Mouse (Mus musculus) testis, adult 2 months (tissue): ENCODE measurements around the gene Fam129a. TPM values are rescaled to one million over a fixed set of nuclear protein-coding genes. Genes with fewer than 3 reads are reported as not detected.

Source experiments
- H3K27ac ChIP-seq: fragments of 200-500 bp; 2 replicates; pipeline ENCODE4 v1.5.1; 2012; ENCODE audit warnings: low read depth, low read length; ENCODE audit not compliant: control insufficient read depth, insufficient read depth
- H3K27me3 ChIP-seq: fragments of 200-500 bp; 2 replicates; pipeline ENCODE4 v1.6.1; 2012; ENCODE audit warnings: mild to moderate bottlenecking, low read length, moderate library complexity; ENCODE audit not compliant: control insufficient read depth, insufficient read depth
- H3K36me3 ChIP-seq: fragments of 200-500 bp; 2 replicates; pipeline ENCODE4 v1.6.1; 2012; ENCODE audit warnings: mild to moderate bottlenecking, low read length; ENCODE audit not compliant: control insufficient read depth, insufficient read depth
- H3K4me1 ChIP-seq: fragments of 200-500 bp; 2 replicates; pipeline ENCODE4 v1.6.1; 2012; ENCODE audit warnings: low read length; ENCODE audit not compliant: control insufficient read depth, insufficient read depth
- H3K4me3 ChIP-seq: fragments of 200-500 bp; 2 replicates; pipeline ENCODE4 v1.5.1; 2012; ENCODE audit warnings: low read depth, mild to moderate bottlenecking, low read length, moderate library complexity, mixed read lengths; ENCODE audit not compliant: control insufficient read depth
- CTCF ChIP-seq: fragments of 200-500 bp; IDR thresholded peaks from 2 replicates; pipeline ENCODE4 v1.5.1; 2012; ENCODE audit warnings: low read depth, mild to moderate bottlenecking, inconsistent platforms, low read length, moderate library complexity; ENCODE audit not compliant: control insufficient read depth, insufficient read depth, insufficient replicate concordance
- POLR2A ChIP-seq: fragments of 200-500 bp; IDR thresholded peaks from 2 replicates; pipeline ENCODE4 v1.6.1; 2012; ENCODE audit warnings: low read depth, mild to moderate bottlenecking, inconsistent platforms, low read length, moderate library complexity; ENCODE audit not compliant: control insufficient read depth
- polyA plus RNA-seq: library from polyadenylated mRNA; depleted of rRNA; stranded (reverse); fragments of >200 nt; gene quantifications from 2 replicates; pipeline ENCODE4 v1.2.3, GENCODE M21; 2012

The Fam129a gene
- polyA plus RNA-seq, 1 experiment, result 8.8 TPM

DNA sequence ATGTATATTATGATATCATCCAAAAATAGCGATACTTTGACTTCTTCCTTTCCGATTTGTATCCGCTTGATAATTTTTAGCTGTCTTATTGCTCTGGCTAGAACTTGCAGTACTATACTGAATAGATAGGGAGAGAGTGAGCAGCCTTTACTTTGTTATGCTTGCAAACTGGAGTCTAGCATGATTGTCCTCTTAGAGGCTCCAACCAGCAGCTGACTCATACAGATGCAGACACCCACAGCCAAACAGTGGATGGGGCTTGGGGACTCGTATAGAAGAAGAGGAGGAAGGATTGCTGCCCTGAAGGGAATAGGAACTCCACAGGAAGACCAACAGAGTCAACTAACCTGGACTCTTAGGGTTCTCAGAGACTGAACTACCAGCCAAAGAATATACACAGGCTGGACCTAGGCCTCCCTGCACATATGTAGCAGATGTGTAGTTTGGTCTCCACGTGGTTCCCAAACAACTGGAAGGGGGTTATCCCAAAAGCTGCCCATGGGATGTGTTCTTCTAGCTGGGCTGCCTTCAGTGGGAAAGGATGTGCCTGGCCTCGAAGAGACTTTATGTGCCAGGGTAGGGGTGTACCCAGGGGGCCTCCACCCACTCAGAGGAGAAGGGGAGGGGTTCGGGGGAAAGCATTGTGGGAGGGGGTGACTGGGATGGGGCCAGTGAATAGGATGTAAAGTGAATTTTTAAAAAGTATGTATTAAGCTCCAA lies 1.8 kb downstream of the Fam129a start:
- TF ChIP-seq CTCF (no peak), POLR2A (no peak)
- no peaks in the 10 kb centered on the region for H3K27me3 ChIP-seq
- H3K36me3 ChIP-seq, result no peaks in the 10 kb centered on the region
- H3K4me3 ChIP-seq, result no peak overlapping the region
- peaks cover 6% of the 10 kb centered on the region for H3K4me1 ChIP-seq
- no peak overlapping the region for H3K27ac ChIP-seq

DNA sequence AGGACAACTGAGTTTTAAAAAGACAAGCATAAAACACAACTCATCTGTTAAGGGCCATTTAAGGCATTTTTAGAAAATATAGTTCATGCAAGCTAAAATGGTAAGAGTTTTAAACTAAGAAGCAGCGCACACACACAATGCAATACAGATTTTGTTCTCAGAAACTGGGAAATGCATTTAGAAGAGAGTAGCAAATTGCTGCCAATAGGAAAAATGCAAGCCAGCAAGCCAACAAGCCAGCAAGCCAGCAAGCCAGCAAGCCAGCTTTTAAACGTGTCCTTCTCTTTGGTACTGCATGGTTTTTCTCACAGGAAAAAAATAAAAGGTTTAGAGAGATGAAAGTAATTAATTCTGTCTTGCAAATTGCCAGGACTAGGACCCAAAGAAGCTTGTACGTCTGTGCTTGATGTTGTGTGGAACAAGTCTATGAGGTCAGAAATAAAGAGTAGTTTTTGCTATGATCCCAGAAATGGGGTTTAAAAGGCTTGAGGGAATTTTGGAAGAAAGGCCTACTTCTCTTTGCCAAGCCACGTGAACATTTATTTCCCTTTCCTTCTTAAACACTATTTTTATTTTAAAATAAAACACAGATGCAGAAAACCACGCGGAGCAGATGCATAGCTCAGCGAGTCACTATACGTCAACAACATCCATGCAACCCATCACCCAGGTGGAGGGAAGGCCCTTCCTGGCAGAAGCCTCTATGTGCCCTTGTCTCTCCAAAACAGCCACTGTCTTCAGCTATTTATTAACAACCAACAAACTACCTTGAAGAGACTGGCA lies 9.4 kb downstream of the Fam129a start:
- no peaks in the 10 kb centered on the region for H3K36me3 ChIP-seq
- H3K4me3 ChIP-seq, result no peak overlapping the region
- no peaks in the 10 kb centered on the region for H3K27me3 ChIP-seq
- TF ChIP-seq POLR2A, result no peak
- H3K4me1 ChIP-seq, result no peaks in the 10 kb centered on the region
- no peak overlapping the region for H3K27ac ChIP-seq

DNA sequence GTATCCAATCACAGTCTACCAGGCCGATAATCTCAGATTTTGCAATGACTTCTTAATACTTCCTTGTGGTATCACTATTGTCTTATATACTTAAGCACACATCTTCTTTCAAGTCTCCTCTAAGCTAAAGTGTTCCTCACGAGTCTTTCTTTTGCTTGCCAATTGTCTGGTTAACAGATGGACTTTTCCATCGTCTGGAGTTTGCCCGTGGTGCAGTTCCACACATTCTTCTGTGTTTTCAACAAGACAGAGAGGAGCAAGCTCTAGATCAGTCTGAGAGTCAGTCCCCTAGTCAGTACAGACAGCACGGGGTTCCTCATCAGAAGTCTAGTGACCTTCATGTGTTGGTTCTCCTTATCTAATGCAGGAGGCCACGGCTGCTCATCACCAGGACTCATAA lies 10.5 kb downstream of the Fam129a start:
- no peak for TF ChIP-seq POLR2A
- no peak for TF ChIP-seq CTCF
- Histone ChIP-seq H3K36me3 (no peaks in the 10 kb centered on the region), H3K4me1 (no peaks in the 10 kb centered on the region), H3K27me3 (no peaks in the 10 kb centered on the region), H3K4me3 (no peak overlapping the region), H3K27ac (no peak overlapping the region)

DNA sequence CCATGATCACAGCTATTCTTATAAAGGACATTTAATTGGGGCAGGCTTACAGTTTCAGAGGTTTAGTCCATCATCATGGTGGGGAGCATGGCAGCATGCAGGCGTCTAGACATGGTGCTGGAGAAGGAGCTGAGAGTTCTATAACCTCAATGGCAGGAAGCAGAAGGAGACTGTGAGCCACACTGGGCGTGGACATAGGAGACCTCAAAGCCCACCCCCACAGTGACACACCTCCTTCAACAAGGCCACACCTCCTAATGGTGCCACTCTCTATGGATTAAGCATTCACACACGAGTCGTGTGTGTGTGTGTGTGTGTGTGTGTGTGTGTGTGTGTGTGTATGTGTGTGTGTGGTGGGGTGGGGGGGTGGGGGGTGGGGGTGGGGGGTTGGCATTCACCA lies 11.0 kb downstream of the Fam129a start:
- no peak for TF ChIP-seq CTCF
- no peak for TF ChIP-seq POLR2A

DNA sequence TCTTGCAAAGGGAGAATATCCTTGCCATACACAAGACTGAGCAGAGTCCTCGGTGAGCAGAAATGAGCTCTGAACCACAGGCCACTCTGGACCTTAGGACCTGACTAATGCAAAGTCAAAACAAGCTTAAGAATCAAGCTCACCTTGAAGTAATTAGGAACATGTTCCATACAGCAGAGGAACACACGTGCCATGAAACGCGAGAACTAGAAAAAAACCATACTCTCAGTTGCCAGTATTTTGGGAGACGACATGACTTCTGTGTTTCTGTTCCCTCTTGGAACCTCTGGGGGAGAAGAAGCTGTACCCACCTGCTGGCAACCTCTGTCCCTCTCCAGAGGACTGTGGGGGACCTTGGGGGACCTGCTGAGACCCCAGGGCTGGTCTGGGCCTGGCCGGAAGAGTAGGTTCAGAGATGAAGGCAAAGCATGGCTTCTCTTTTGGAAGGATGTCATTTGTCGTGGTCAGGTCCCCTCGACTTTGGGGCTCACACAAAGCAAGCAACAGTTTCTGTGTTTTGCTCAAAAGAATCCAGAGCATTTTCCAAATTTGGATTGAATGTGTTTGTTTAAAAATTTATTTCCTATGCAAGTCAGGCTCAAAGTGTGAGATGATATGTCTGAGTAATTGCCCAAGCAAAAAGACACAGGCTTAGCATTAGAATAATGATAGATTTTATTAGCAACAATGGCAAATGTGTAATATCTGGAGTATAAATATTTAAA lies 12.6 kb downstream of the Fam129a start:
- TF ChIP-seq POLR2A, result no peak
- TF ChIP-seq CTCF, result no peak

More for the DNA sequence above, 11.0 kb downstream of the Fam129a start:
- Histone ChIP-seq H3K4me3 (no peak overlapping the region), H3K4me1 (no peaks in the 10 kb centered on the region), H3K27me3 (no peaks in the 10 kb centered on the region), H3K27ac (no peak overlapping the region), H3K36me3 (no peaks in the 10 kb centered on the region)

DNA sequence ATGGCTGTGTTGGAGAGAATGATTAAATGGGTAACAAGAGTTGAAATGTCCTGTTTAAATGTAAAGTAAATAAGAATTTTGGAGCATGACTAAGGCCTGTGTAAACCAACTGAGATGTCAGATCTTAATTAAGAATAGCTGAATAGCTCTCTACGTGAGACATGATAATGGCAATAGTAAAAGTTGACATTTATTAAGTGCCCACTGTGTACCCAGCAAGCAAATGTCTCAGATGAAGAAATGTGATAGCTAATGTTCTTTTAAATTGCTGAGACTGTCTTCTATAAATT lies 13.1 kb downstream of the Fam129a start:
- Histone ChIP-seq H3K4me3 (no peak overlapping the region), H3K27ac (no peak overlapping the region), H3K4me1 (no peaks in the 10 kb centered on the region), H3K36me3 (no peaks in the 10 kb centered on the region), H3K27me3 (no peaks in the 10 kb centered on the region)
- no peak for TF ChIP-seq CTCF
- no peak for TF ChIP-seq POLR2A

More for the DNA sequence above, 12.6 kb downstream of the Fam129a start:
- no peak overlapping the region for H3K27ac ChIP-seq
- H3K36me3 ChIP-seq, result no peaks in the 10 kb centered on the region
- H3K4me1 ChIP-seq, result no peaks in the 10 kb centered on the region
- no peaks in the 10 kb centered on the region for H3K27me3 ChIP-seq
- H3K4me3 ChIP-seq, result no peak overlapping the region

DNA sequence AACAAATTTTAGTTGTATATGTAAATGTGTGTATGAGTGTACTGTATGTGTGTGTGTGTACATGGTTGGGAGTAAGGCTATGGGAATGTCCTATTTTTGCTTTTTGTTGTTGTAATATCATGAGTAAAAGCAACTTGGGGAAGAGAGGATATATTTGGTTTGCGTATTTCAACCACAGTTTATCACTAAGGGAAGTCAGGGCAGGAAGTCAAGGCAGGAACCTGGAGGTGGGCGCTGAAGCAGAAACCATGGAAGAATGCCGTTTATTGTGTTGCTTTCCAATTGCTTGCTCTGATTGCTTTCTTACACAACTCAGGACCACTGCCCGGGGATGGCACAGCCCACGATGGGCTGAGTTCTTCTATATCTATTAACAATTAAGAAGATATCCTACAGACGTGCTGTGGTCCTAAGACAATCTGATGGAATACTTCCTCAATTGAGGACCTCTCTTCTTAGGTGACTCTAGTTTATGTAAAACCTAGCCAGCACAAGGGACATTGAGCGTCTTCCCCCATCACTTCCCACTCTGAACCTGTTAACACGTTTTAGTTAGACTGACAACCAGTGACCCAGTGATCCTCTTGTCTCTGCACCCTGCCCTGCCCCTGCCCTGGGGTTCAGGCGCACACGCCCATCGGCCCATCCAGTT lies 13.7 kb downstream of the Fam129a start:
- Histone ChIP-seq H3K4me1 (no peaks in the 10 kb centered on the region), H3K4me3 (no peak overlapping the region), H3K27me3 (no peaks in the 10 kb centered on the region), H3K36me3 (no peaks in the 10 kb centered on the region), H3K27ac (no peak overlapping the region)
- no peak for TF ChIP-seq CTCF
- no peak for TF ChIP-seq POLR2A
